ENCODE assay signal across 6 mouse cellular contexts in genomic region chr17:67281640-67282170, GRCm38 (mm10).
"Had no signal": no experiment of that assay in that cellular context is flagged by ENCODE, and none has a peak within 500 bp of the region (broad histone marks: within the 10 kb centered on the region; RNA-seq: fewer than 3 reads in every experiment).

No protein-coding gene starts in this region.

- H3K4me2 ChIP-seq: limb, embryonic 15.5 days; liver, embryonic 12.5 days; midbrain, embryonic 13.5 days had no signal

- H3K27me3 ChIP-seq: limb, embryonic 15.5 days; liver, embryonic 12.5 days; midbrain, embryonic 13.5 days had no signal

- H3K4me1 ChIP-seq: limb, embryonic 15.5 days; liver, embryonic 12.5 days had no signal

- H3K9me3 ChIP-seq: limb, embryonic 15.5 days; liver, embryonic 12.5 days; midbrain, embryonic 13.5 days had no signal

- H3K36me3 ChIP-seq: limb, embryonic 15.5 days; liver, embryonic 12.5 days; midbrain, embryonic 13.5 days had no signal

- H3K27ac ChIP-seq: limb, embryonic 15.5 days; liver, embryonic 12.5 days; midbrain, embryonic 13.5 days had no signal

- H3K9ac ChIP-seq: limb, embryonic 15.5 days; liver, embryonic 12.5 days; midbrain, embryonic 13.5 days had no signal

- ATAC-seq: liver, embryonic 12.5 days; midbrain, embryonic 13.5 days had no signal

- H3K4me3 ChIP-seq: limb, embryonic 15.5 days; liver, embryonic 12.5 days; midbrain, embryonic 13.5 days; myocyte had no signal

- DNase-seq: kidney, postnatal 25 days; thymus, postnatal 36 days had no signal
